Mouse (Mus musculus) erythroid progenitor cell, adult 5-6 weeks (primary cell): ENCODE measurements around the gene Sqor. TPM values are rescaled to one million over a fixed set of nuclear protein-coding genes. Genes with fewer than 3 reads are reported as not detected.

Source experiments
- ATAC-seq: replicated peaks from 2 replicates; pipeline ENCODE4 v1.8.0; 2016; ENCODE audit warnings: moderate number of reproducible peaks, mild to moderate bottlenecking, moderate TSS enrichment, inconsistent platforms; ENCODE audit not compliant: poor library complexity, low FRiP score, severe bottlenecking
- total RNA-seq, 2 experiments: library from RNA; stranded (forward) in 1 of 2; stranded (reverse) in 1 of 2; fragments of 150-400 nt in 1 of 2; fragments of 186-747, 209-891 nt in 1 of 2; gene quantifications; 2 replicates each; pipeline versions ENCODE4 v1.2.3 to v1.2.4; 2015 to 2017; ENCODE audit warnings: low replicate concordance in 2 of 2

The Sqor gene
- total RNA-seq (2015; ENCODE audit: low replicate concordance): 19.1 and 28.9 TPM in 2 replicates
- 23.1 and 24.3 TPM in 2 replicates for total RNA-seq (2017; ENCODE audit: low replicate concordance)

DNA sequence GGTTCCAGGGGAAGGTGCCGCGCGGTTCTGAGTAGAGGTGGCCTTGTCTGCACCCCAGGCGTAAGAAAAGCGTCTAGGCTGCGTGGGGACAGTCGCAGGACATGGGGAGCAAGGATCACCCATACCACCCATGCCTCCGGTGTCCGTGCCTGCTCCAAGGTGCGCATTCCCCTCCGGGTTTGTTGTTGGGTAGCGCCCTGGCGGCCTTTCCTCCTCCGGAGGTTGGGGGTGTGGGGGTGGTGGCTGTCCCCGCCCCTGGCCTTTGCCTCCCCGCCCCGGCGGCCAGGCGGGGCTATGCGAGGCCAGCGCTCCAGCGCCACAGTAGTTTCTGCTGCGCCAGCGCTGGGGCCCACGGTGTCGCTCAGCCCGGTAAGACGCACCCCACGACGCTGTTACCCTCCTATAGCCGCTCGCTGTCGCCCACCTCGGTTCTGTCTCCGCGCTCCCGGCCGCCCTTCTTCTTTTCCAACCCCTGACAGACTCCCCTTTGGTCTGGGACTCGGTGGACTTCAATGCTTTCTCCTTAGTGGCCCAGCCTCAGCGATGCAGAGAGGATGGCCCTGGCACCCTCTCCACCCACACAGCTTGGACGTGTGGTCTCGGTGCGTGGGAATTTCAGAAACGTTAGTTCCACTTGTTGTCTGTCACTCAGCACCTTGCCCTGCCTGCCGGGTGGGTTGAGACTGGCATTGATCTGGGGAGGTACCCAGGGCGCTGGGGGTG, at the start of gene Sqor:
TSS of gene Sqor (plus strand) at position 167 of the 723 bp plus-strand sequence.
- ATAC-seq: peak; percentile 98

DNA sequence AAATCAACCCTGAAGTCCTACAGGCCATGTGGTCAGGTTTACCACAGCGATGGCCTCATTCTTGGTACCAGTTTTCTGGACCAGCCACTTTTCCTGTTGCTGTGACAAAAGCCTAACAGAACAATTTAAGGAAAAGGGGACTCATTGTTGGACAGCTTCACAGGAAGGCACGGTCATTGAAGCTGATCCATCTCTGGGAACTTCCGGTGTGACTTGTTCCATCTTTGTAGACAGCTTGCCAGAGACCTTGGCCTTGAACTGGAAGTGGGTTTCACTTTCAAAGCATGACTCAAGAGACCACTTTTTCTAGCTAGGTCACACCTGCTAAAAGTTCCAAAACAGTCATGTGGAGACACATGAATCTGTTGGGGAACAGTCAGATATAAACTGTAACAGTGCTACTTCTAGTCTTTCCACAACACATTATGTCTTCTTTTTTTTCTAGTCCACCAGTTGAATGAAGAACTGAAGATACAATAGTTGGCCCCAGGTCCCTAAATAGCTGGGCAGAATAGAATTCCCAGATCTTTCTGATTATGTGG, 48.7 kb upstream of the Sqor start:
- ATAC-seq: no peak

DNA sequence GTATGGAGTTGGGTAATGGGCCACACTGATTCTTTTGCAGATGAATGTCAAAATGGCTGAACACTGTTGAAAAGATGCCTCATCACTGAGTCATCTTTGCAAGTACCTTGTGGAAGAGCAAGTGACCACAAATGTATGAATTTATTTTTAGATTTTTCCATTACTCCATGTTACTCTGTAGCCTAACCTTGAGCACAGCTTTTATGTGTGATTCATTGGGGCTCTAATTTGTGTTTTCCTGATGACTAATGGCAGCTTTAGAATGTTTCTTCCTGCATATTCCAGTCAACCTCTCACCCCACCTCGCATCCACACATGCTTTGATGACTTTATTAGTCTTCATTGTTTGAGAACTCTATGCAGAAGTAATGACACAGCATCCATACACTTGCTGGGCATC, 45.8 kb upstream of the Sqor start:
- ATAC-seq: no peak

DNA sequence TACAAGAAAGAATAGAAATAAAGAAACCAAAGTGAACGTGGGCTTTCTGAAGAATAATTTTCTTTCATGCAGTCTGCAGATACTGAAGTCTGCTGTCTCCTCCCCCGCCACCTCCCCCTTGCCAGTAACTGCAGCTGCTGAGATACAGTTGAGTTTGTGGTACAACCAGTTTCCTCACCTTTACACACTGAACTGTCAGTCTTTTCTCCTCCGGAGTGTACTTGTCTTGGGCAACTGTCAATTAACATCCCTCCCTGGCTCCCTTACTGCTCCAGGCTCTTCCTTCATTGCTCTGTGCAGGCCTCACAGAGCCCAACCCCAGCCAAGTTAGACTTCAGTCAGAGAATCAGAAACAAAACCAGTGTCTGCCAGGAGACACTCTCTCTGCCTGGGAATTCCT, 44.5 kb upstream of the Sqor start:
- no peak for ATAC-seq

DNA sequence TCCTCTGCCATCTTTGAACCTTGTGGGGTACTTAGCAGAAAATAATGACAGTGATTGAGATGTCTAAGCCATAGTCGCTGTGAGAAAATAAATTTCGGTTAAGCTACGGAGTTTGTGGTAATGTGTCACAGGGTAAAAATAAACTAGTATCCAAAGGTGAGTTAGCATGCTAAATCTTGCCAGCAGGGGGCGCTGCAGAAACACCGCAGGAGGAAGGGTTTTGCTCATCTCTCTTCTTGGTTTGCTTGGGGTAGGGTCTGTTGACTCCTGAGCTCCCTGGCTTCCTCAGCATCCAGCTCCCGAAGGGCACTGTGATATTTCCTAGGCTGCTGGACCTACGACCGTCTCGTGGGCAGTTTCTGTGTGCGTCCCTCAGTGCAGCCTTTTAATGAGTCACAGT, 39.4 kb upstream of the Sqor start:
- no peak for ATAC-seq

DNA sequence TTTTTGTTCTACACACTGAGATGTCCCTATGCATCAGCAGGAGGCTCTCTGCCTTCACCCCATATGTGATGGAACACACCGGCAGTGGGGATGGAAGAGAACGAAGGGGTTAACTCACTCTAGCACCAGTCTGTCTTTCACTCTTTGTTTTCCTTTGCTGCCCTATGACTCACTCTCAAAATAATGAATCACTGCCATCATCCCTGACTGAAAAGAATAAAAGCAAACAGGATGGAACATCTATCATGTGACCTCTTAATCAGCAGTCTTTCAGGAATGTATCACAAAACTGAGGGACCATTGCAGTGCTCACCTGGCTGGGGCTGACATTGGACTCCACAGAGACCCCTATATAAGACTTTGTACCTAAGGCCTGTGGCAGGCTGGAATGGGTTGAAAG, 33.6 kb upstream of the Sqor start:
- ATAC-seq: no peak

DNA sequence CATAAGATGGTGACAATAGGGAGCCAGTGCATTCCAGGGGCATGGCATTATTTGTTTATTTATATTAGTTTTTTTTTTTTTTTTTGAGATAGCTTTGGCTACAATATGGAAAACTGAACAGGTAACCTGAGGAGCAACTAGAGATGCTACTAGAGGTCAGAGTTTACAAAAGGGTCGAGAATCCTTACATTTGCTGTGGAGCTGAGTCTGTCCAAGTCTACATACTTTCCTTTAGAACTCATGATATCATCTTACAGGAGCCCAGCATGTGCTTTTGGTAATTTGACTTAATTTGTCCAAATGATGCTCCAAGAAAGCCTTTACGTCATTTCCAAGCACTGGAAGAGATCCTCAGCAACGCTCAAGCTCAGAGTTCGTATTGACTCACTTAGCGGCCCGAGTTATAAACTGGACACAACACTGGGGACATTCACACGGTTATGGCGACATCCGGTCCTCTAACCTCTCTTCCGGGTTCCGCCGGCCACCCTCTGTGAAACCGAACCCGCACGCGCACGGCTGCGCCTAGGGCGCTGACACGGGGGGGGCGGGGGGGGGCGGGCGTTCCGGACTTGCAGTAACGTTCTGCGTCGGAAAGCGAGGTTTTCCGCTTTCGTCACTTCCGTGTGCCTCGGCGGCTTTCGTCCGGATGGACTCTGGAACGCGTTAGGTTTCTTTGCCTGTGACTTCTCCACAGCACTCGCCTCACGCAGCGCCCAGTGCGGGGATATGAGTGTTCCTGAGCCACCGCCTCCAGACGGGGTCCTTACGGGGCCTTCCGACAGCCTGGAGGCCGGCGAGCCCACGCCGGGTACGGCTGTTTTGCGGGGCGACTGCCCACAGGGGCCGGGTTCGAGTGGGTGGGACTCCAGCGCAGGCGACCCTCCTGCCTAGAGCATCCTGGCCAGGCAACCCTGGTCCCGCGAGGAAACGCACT, 26.9 kb upstream of the Sqor start, which contains the start of gene Bloc1s6:
TSS of gene Bloc1s6 (plus strand) at position 610 of the 937 bp plus-strand sequence.
- ATAC-seq: peak; percentile 92

DNA sequence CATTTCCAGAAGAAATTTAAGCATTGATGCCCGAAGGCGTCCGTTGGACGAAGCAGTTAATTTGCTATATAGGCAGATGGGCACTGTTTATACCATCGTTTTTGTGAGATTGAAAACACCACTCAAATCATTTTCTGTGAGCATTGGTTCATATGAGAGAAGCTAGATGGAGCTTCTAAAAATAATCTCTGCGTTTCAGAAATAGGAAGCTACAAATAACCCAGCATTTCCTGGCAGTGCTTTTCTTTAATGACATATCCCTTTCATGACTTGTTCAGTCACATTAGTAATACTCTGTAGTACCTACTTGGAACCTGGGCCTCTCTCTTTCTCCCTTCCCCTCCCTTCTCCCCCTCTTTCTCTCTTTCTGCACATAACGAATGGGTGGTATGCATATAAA, 26.0 kb upstream of the Sqor start:
- ATAC-seq: no peak

DNA sequence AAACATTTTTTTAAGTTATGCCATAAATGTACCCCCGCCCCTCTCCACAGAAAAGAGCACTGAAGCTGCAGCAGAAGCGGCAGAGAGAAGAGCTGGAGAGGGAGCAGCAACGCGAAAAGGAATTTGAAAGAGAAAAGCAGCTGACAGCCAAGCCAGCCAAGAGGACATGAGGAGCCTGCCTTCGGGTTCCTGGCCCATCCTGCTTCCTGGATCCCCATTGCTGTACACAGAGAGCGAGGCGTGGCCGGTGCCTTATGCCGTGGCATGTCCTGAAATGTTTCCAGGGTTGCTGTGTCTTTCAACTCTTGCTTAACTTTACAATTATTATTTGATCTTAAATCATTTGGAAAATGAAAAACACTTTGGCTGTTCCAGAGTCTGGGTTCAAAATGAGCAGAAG, 18.6 kb upstream of the Sqor start:
- ATAC-seq: no peak

DNA sequence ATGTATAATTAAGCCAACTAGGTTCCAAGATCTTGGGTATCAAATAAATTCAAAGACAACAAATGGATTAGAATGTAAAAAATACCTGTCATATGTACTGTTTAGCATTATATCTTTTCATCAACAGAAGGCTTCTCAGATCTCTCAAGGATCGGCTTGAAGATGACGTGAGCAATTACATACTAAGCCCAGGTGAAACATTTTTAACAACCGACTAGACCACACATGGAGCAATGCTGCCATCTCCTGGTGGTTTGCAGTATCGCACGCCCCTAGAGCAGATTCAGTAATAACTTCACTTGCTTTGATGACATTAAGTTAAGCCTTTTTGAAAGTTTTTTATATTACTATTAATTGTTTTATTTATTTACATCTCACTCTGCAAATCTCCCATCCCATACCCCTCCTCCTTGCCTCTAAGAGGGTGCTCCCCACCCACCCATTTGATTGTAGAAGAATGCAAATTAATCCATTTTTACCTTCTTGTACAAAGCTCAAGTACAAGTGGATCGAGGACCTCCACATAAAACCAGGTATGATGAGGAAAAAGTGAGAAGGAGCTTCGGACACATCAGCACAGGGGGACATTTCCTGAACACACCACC, 11.2 kb upstream of the Sqor start:
- ATAC-seq: no peak

DNA sequence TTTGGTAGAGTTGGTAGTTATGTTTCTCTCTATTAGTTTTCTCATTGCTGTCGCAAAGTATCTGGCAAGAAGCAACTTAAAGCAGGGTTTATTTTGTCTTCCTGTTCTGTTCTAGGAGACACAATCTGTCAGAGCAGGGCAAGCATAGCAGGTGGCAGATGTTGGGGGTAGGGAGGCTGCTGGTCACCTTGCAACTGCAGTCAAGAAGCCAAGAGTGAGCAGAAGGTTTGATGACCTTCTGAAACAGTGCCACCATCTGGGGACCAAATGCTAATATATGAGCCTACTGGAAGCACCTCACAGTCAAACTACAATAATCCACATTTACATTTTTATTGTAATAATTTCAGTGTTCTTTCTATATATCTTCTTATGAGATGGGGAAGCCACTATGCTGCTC, 5.2 kb upstream of the Sqor start:
- ATAC-seq: no peak

DNA sequence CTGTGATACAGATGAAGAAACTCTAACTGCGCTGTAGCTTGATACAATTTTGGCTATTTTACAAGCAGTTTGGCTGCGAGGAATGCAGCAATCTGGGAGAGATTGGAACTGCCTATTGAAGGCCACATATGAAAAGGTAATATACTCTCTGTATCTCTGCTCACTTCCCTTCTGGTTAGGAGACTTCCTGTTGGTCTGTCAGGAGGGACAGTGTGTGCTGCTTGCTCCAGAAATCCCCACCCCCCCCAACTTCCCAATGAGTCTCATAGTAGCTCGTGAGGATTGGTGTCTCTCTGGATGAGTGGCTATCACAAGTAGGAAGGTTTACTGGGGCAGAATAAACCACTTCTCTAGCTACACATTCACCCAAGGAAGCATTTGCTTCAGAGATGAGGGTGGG, 2.0 kb upstream of the Sqor start:
- no peak for ATAC-seq

DNA sequence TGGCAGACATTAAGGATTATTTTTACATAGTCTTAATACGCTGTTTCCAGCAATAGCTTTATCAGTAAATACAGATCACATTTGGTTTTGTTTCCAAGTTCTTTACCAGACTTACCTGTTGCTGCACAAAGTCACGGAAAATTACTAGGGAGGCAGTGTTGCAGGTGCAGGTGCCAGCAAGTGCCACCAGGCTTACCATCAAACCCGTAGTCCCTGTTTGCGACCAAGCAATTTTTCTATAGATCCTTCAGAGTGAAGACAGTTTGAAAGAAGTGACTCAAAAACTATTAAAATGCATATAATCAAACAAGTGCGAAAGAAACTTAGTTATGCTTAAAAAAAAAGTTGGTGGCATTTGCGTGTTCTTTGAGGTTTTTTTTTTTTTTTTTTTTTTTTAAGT, 511 bp upstream of the Sqor start:
- ATAC-seq: 0 out of 2 replicates have a peak, but pooled peaks have one; percentile 23

DNA sequence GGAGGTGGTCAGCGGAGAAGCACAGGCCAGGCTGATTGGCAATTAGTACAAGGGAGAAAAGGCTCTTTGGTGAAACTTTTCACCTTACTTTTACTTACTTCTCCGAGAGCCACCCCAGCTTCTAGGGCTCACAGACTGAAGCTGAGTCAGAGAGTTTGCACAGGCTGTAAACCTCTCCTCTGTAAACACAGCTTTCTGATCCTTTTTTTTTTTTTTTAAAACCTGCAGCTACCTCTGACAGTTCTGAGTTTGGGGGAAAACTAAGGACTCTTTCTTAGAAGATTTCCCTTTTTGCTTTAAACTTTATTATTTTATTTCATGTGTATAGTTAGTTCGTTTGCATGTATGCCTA, 733 bp downstream of the Sqor start:
- ATAC-seq: no peak

DNA sequence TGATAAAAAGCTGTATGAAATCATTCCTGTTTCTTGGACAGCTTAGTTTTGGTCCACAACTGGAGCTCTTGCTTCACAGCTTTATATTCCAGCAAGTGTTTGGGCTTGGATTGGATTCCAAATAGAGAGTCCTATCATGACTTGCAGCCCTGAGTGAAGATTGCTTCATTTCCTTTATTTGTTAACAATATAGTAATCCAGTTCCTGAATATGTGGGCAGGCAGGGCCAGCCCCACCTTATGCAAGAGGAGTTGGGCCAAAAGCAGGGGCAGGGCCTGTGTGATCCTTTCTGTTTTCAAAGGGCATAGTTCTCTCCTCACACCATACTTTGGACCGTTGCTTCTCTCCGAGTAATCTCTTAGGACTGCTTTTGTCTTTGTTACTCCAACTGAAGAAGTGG, 6.0 kb downstream of the Sqor start:
- ATAC-seq: no peak

DNA sequence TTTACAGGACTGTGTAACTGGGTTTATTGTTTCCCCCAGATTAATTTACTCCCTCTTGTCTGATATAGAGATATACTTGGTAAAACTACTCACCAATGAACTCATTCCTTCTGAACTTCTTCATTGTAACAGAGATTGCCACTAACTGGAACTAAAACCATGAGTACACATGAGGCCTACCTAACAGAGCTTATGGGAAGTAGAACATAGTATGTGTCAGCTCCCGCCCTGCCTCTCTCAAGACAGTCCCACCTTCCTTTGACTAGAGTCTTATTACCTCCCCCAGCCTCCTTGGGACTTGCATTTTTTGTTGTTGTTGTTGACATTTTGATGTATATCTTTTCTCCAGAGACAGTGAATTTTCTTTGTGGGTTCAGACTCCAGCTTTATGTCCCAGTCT, 7.9 kb downstream of the Sqor start:
- ATAC-seq: no peak

DNA sequence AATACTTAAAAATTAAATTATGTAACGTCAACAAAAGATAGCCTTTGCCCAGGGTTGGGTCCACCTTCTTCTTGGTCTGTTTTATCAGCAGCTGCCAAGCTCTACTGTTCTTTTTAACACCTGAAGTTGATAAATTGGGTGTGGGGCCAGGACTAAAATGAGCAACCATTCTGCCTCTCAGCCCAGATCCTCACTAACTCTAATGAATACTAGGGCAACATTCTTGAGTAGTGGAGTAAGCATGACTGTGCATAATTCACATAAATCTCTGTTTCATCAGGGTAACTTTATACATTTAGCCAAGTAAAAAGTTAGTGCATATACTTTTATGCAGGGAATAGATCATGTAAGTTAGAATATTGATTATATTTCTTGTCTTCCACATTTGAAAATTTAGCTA, 10.5 kb downstream of the Sqor start:
- ATAC-seq: no peak

DNA sequence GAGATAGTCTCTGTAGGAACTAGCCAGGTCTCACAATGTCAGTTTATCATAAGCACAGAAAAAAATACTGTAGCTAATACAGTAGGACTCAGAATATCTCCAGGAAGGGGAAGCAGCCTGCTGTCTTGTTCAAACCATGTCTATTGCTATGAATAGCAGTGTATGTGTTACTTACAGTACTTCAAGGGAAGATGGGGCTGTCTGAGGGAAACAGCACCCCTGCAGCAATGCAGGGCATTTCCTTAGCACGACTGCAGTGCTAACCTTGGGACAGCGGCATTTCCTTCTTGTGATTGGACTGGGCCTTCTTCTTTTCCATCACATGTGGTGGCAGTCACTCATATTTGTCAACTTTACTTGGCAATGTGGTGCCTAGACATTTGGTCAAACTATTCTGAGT, 11.8 kb downstream of the Sqor start:
- ATAC-seq: no peak

DNA sequence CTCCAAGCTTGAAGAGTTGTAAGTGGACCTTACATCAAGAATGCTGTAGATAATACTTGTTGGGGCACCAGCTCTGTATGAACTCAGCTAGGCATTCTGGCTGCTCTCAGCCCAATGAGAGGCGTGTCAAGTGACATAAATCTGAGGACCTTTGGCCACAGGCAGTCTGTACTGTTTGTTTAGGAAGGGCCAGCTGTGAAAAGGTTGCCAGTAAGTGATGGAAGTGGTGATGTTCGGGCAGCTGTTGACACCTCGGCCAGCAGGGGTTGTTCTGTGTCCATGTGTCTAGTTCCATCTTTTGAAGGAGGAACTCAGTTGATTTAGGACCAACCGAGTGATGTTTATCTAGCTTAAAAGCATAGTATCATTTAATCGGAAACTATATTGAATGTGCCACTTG, 14.9 kb downstream of the Sqor start:
- ATAC-seq: no peak

DNA sequence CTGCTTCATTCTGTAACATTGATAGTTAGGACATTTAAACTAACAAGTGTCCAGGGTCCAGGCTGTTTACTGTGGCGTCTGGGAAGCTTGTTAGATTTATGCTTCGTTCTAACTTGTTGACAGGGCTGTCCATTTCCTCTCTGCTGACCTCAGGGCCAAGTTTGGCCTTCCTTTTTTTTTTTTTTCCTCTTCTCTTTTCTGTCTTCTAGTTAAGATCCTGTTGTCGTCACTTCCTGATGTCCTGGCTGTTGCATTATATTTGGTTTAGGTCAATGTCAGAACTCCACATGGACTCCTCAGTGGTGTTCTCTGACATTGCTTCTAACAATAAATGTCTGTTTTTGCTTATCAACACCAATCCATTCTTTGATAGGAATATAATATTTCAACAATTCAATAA, 15.4 kb downstream of the Sqor start:
- ATAC-seq: no peak
